Mouse (Mus musculus): Measurements from ENCODE around the gene Gm11172.

DNA sequence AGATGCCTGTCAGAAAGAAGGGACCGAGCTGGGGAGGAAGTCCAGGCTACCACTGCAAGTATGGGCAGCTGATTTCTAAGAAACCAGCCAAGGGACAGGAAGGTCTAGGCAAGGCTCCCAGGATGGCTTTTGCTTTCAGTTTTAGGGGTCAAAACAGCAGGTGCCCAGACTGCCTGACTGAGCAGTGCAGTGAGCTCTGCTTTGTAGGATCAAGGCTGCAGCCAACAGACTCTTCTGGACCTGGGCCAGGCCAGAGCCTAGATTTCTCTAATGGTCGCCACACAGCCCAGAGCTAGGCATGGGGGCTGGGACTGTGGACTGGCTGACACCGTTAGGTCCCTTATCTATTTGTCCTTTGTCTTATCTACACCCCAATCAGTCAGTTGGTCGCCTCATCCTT lies 38.0 kb upstream of the Gm11172 start:
- TF ChIP-seq CTCF (IDR thresholded peaks at IDR 0.05; ENCODE audit: low read depth, low read length): no peak
- no peak for TF ChIP-seq TAL1 (conservative IDR thresholded peaks at IDR 0.05; ENCODE audit: low read depth, low read length)

Measured in G1E (cell line).